Mouse (Mus musculus) heart, embryonic 13.5 days (tissue): ENCODE measurements around the gene Fam98c. TPM values are rescaled to one million over a fixed set of nuclear protein-coding genes. Genes with fewer than 3 reads are reported as not detected.

Experiments
- ATAC-seq: fragments of 200-750 bp; cut with Nextera tagmentation; 2 replicates; pipeline ENCODE4 v1.8.0; 2017; ENCODE audit warnings: moderate TSS enrichment; ENCODE audit not compliant: insufficient number of reproducible peaks, low FRiP score, low TSS enrichment; ENCODE audit errors: extremely low read depth
- H3K27ac ChIP-seq: fragments of 300-500 bp; sonication (generic); replicated peaks from 2 replicates; pipeline ENCODE4 v1.5.1; 2015; ENCODE audit warnings: moderate library complexity, mild to moderate bottlenecking, inconsistent platforms
- H3K27me3 ChIP-seq: fragments of 300-500 bp; sonication (generic); replicated peaks from 2 replicates; pipeline ENCODE4 v1.6.1; 2015; ENCODE audit warnings: mild to moderate bottlenecking, inconsistent platforms
- H3K36me3 ChIP-seq: fragments of 300-500 bp; sonication (generic); 2 replicates; pipeline ENCODE4 v1.6.1; 2015; ENCODE audit warnings: mild to moderate bottlenecking, inconsistent platforms
- H3K4me1 ChIP-seq: fragments of 300-500 bp; sonication (generic); 2 replicates; pipeline ENCODE4 v1.6.1; 2015; ENCODE audit warnings: inconsistent platforms
- H3K4me2 ChIP-seq: fragments of 300-500 bp; sonication (generic); 2 replicates; pipeline ENCODE4 v1.6.1; 2015; ENCODE audit warnings: inconsistent platforms, mild to moderate bottlenecking, moderate library complexity
- H3K4me3 ChIP-seq: fragments of 300-500 bp; sonication (generic); 2 replicates; pipeline ENCODE4 v1.5.1; 2015; ENCODE audit warnings: moderate library complexity, mild to moderate bottlenecking, inconsistent platforms
- H3K9ac ChIP-seq: fragments of 300-500 bp; sonication (generic); 2 replicates; pipeline ENCODE4 v1.6.1; 2015; ENCODE audit warnings: inconsistent platforms, mild to moderate bottlenecking, moderate library complexity
- H3K9me3 ChIP-seq: fragments of 300-500 bp; sonication (generic); 2 replicates; pipeline ENCODE4 v1.6.1; 2016; ENCODE audit warnings: inconsistent platforms
- WGBS: fragments of 180-500 bp; shearing (Covaris S2); methylation state at CpG from one replicate; pipeline ENCODE4 v1.1.7; 2015; ENCODE audit warnings: mixed read lengths; 5-methylcytosine and 5-hydroxymethylcytosine counted together
- polyA plus RNA-seq: library from polyadenylated mRNA; unstranded; fragments of >200 nt; fragmentation: Nextera tagmentation; extraction: Ambion mirVana; gene quantifications from 2 replicates; pipeline ENCODE4 v1.2.1, GENCODE M21; 2015

Gene Fam98c
- polyA plus RNA-seq, 1 experiment from 2014 or later: 11.9 TPM

GRCm38 (mm10) chr7:29128725-29129124, 27.3 kb downstream of the Fam98c start:
- Histone ChIP-seq H3K4me1 (peaks cover 13% of the 10 kb centered on the region), H3K9ac (no peak overlapping the region), H3K4me3 (no peak overlapping the region), H3K27ac (no peak overlapping the region), H3K27me3 (peaks cover 24% of the 10 kb centered on the region), H3K4me2 (no peak overlapping the region), H3K36me3 (no peaks in the 10 kb centered on the region), H3K9me3 (no peaks in the 10 kb centered on the region)
- 57% methylated on average over 2 of the region's 2 CpGs for WGBS
- ATAC-seq: no peak

DNA sequence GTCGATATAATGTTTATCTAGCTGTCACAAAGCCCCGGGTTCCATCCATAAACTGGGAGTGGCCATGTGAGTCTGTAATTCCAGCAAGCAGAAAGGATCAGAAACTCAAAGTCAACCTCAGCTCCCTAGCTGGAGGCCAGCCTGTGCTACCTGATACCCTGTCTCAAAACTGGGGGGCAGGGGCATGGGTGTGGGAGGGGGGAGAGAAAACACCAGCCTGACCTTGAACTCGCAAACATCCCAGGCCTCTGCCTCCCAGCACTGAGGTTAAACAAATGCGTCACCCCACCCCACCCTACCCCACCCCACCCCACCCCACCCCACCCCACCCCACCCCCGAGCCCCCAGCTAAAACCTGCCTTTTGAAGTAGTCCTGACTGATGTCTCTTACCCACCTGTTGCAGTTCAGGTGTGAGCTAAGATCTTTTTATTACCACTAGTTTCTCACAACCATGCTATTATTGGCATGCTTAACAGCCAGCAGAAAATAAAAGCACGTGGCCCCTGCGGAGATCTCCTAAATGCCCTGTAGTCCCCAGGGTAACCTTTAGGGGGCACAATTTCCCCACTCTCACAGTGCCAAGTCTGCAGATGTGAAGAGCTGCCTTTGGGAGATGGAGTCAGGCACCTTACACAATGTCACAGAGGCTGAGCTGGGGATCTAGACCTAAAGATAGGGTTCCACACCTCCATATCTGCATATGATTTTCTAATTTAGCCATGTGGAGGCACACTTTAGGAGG, 29.7 kb downstream of the Fam98c start:
- peaks cover 22% of the 10 kb centered on the region for H3K27me3 ChIP-seq
- no peak overlapping the region for H3K9ac ChIP-seq
- no peaks in the 10 kb centered on the region for H3K36me3 ChIP-seq
- H3K9me3 ChIP-seq: no peaks in the 10 kb centered on the region
- no peak overlapping the region for H3K4me3 ChIP-seq
- no peak for ATAC-seq
- peaks cover 13% of the 10 kb centered on the region for H3K4me1 ChIP-seq
- H3K27ac ChIP-seq: no peak overlapping the region
- no peak overlapping the region for H3K4me2 ChIP-seq
- WGBS: 21% methylated on average over 6 of the region's 7 CpGs

DNA sequence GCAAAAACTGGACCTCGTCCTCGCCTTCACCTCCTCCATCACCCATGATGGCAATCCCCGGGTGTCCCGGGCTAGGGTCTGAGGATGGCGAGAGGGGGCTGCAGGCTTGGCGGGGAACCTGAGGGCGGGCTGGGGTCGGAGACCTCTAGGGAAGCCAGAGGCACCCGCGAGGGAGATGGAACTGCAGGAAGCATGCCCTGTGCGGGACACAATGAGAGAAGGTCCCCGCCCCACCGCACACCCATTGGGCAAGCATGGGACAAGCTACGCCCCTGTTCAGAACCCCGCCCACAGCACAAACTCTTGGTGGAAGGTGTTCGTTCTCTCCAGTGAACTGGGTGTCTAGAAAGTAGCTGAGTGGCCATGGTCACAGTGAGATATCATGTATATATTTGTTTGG, 31.1 kb downstream of the Fam98c start, which contains the start of gene Ryr1:
TSS of gene Ryr1 (minus strand) at position 210 of the 400 bp plus-strand sequence.
- Histone ChIP-seq H3K4me2 (peak within 1 kb of the TSS; percentile 79), H3K27me3 (peaks cover 22% of the 10 kb centered on the region), H3K9ac (peak within 1 kb of the TSS; percentile 72), H3K4me1 (peaks cover 13% of the 10 kb centered on the region), H3K27ac (no peak within 1 kb of the TSS), H3K4me3 (peak within 1 kb of the TSS; percentile 47), H3K9me3 (no peaks in the 10 kb centered on the region), H3K36me3 (no peaks in the 10 kb centered on the region)
- under 1% methylated on average over 16 of the region's 16 CpGs for WGBS
- ATAC-seq: no peak

- Histone ChIP-seq H3K4me3 (no peak overlapping the region), H3K4me1 (peaks cover 13% of the 10 kb centered on the region), H3K4me2 (peak overlapping the region; percentile 79; the same call in 1 of the 2 replicates), H3K27me3 (peaks cover 34% of the 10 kb centered on the region), H3K9ac (no peak overlapping the region), H3K27ac (no peak overlapping the region), H3K36me3 (no peaks in the 10 kb centered on the region), H3K9me3 (no peaks in the 10 kb centered on the region)
- 53% methylated on average over 5 of the region's 5 CpGs for WGBS
- ATAC-seq: no peak
Observed at GRCm38 (mm10) chr7:29123531-29124358, 32.3 kb downstream of the Fam98c start.

DNA sequence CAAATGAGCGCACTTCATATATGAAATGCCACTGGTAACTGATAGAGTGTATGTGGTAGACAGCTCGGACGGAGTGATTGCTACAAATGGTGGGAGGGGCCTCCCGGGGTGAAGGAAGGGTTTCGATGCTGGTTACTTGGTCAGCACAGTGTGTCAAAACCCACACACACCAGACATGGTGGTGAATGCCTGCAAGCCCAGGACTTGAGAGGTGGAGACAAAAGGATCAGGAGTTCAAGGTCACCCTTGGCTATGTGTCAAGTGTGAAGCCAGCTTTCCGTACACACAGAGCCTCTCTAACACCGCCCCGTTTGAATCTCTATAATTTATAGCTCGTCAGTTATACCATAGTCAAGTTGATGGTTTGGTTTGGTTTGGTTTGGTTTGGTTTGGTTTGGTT, 33.2 kb downstream of the Fam98c start:
- Histone ChIP-seq H3K4me1 (peaks cover 13% of the 10 kb centered on the region), H3K27ac (no peak overlapping the region), H3K9ac (no peak overlapping the region), H3K9me3 (no peaks in the 10 kb centered on the region), H3K36me3 (no peaks in the 10 kb centered on the region), H3K4me3 (no peak overlapping the region), H3K4me2 (no peak overlapping the region), H3K27me3 (peaks cover 42% of the 10 kb centered on the region)
- no peak for ATAC-seq
- WGBS: 80% methylated on average over 9 of the region's 9 CpGs

GRCm38 (mm10) chr7:29119526-29119925, 36.5 kb downstream of the Fam98c start:
- H3K9ac ChIP-seq: no peak overlapping the region
- peaks cover 7% of the 10 kb centered on the region for H3K4me1 ChIP-seq
- no peak for ATAC-seq
- no peak overlapping the region for H3K4me3 ChIP-seq
- H3K27ac ChIP-seq: no peak overlapping the region
- no peaks in the 10 kb centered on the region for H3K9me3 ChIP-seq
- H3K27me3 ChIP-seq: peaks cover 34% of the 10 kb centered on the region
- no peak overlapping the region for H3K4me2 ChIP-seq
- no peaks in the 10 kb centered on the region for H3K36me3 ChIP-seq
- whole genome bisulfite sequencing: 76% methylated on average over 1 of the region's 1 CpGs

GRCm38 (mm10) chr7:29118142-29118851, 37.7 kb downstream of the Fam98c start:
- H3K27me3 ChIP-seq: peaks cover 25% of the 10 kb centered on the region
- no peaks in the 10 kb centered on the region for H3K36me3 ChIP-seq
- 16% methylated on average over 18 of the region's 18 CpGs for WGBS
- H3K9me3 ChIP-seq: no peaks in the 10 kb centered on the region
- no peak overlapping the region for H3K4me3 ChIP-seq
- H3K9ac ChIP-seq: no peak overlapping the region
- no peak for ATAC-seq
- H3K27ac ChIP-seq: no peak overlapping the region
- H3K4me1 ChIP-seq: no peaks in the 10 kb centered on the region
- no peak overlapping the region for H3K4me2 ChIP-seq

GRCm38 (mm10) chr7:29108992-29109955, 46.8 kb downstream of the Fam98c start:
- Histone ChIP-seq H3K9me3 (no peaks in the 10 kb centered on the region), H3K4me1 (peaks cover 6% of the 10 kb centered on the region), H3K9ac (peak overlapping the region; percentile 69), H3K27ac (no peak overlapping the region), H3K4me2 (peak overlapping the region; percentile 63), H3K4me3 (peak overlapping the region; percentile 27), H3K27me3 (peaks cover 17% of the 10 kb centered on the region), H3K36me3 (no peaks in the 10 kb centered on the region)
- ATAC-seq: no peak
- 24% methylated on average over 38 of the region's 38 CpGs for WGBS
